Mouse (Mus musculus): ENCODE measurements at regions not wholly inside any gene's neighbourhood (a gene's known extent, or its start where the extent isn't known, plus 50 kb on each side); places are given as distances from the start of the nearest gene placed in this dataset.

GRCm38 (mm10) chr13:78640340-78640739 lies 440.8 kb upstream of the Nr2f1 start:
- H3K36me3 ChIP-seq (ENCODE audit: control insufficient read depth, insufficient read depth, low read length) = no peaks in the 10 kb centered on the region
- TF ChIP-seq POLR2A (IDR thresholded peaks at IDR 0.05; ENCODE audit: low read depth, low read length) (no peak), CTCF (conservative IDR thresholded peaks at IDR 0.05; ENCODE audit: insufficient read depth, insufficient read length, low read depth, low read length) (no peak)

GRCm38 (mm10) chr13:78638462-78638861 lies 438.9 kb upstream of the Nr2f1 start:
- H3K36me3 ChIP-seq (ENCODE audit: control insufficient read depth, insufficient read depth, low read length) = no peaks in the 10 kb centered on the region
- 91% methylated on average over 5 of the region's 5 CpGs for WGBS
- H3K4me3 ChIP-seq (ENCODE audit: insufficient read depth, low read depth, low read length) = no peak overlapping the region
- TF ChIP-seq CTCF (conservative IDR thresholded peaks at IDR 0.05; ENCODE audit: insufficient read depth, insufficient read length, low read depth, low read length) (no peak), POLR2A (IDR thresholded peaks at IDR 0.05; ENCODE audit: low read depth, low read length) (no peak)
- H3K27ac ChIP-seq (ENCODE audit: insufficient read depth, low read depth, low read length) = no peak overlapping the region
- no peaks in the 10 kb centered on the region for H3K4me1 ChIP-seq (ENCODE audit: control insufficient read depth, insufficient read depth, low read length)
- H3K27me3 ChIP-seq (replicated peaks; ENCODE audit: control insufficient read depth, insufficient read depth, low read length) = no peaks in the 10 kb centered on the region
- DNase-seq = no peak

More at GRCm38 (mm10) chr13:78640340-78640739, 440.8 kb upstream of the Nr2f1 start:
- 77% methylated on average over 1 of the region's 1 CpGs for WGBS
- Histone ChIP-seq H3K27ac (ENCODE audit: insufficient read depth, low read depth, low read length) (no peak overlapping the region), H3K4me3 (ENCODE audit: insufficient read depth, low read depth, low read length) (no peak overlapping the region), H3K27me3 (replicated peaks; ENCODE audit: control insufficient read depth, insufficient read depth, low read length) (no peaks in the 10 kb centered on the region), H3K4me1 (ENCODE audit: control insufficient read depth, insufficient read depth, low read length) (no peaks in the 10 kb centered on the region)
- DNase-seq = no peak

GRCm38 (mm10) chr13:78631609-78632008 lies 432.1 kb upstream of the Nr2f1 start:
- no peak overlapping the region for H3K4me3 ChIP-seq (ENCODE audit: insufficient read depth, low read depth, low read length)
- H3K36me3 ChIP-seq (ENCODE audit: control insufficient read depth, insufficient read depth, low read length) = no peaks in the 10 kb centered on the region
- TF ChIP-seq CTCF (conservative IDR thresholded peaks at IDR 0.05; ENCODE audit: insufficient read depth, insufficient read length, low read depth, low read length) (no peak), POLR2A (IDR thresholded peaks at IDR 0.05; ENCODE audit: low read depth, low read length) (no peak)
- no peak for DNase-seq
- 94% methylated on average over 2 of the region's 2 CpGs for WGBS
- no peak overlapping the region for H3K27ac ChIP-seq (ENCODE audit: insufficient read depth, low read depth, low read length)
- no peaks in the 10 kb centered on the region for H3K4me1 ChIP-seq (ENCODE audit: control insufficient read depth, insufficient read depth, low read length)
- no peaks in the 10 kb centered on the region for H3K27me3 ChIP-seq (replicated peaks; ENCODE audit: control insufficient read depth, insufficient read depth, low read length)

GRCm38 (mm10) chr13:78629041-78629727 lies 429.6 kb upstream of the Nr2f1 start:
- no peaks in the 10 kb centered on the region for H3K36me3 ChIP-seq (ENCODE audit: control insufficient read depth, insufficient read depth, low read length)
- H3K27ac ChIP-seq (ENCODE audit: insufficient read depth, low read depth, low read length) = no peak overlapping the region
- H3K27me3 ChIP-seq (replicated peaks; ENCODE audit: control insufficient read depth, insufficient read depth, low read length) = no peaks in the 10 kb centered on the region
- TF ChIP-seq POLR2A (IDR thresholded peaks at IDR 0.05; ENCODE audit: low read depth, low read length) (no peak), CTCF (conservative IDR thresholded peaks at IDR 0.05; ENCODE audit: insufficient read depth, insufficient read length, low read depth, low read length) (no peak)
- H3K4me3 ChIP-seq (ENCODE audit: insufficient read depth, low read depth, low read length) = no peak overlapping the region
- WGBS = 57% methylated on average over 10 of the region's 10 CpGs
- no peaks in the 10 kb centered on the region for H3K4me1 ChIP-seq (ENCODE audit: control insufficient read depth, insufficient read depth, low read length)
- no peak for DNase-seq

GRCm38 (mm10) chr13:78623652-78624051 lies 424.1 kb upstream of the Nr2f1 start:
- Histone ChIP-seq H3K27ac (ENCODE audit: insufficient read depth, low read depth, low read length) (no peak overlapping the region), H3K36me3 (ENCODE audit: control insufficient read depth, insufficient read depth, low read length) (no peaks in the 10 kb centered on the region), H3K4me3 (ENCODE audit: insufficient read depth, low read depth, low read length) (no peak overlapping the region), H3K27me3 (replicated peaks; ENCODE audit: control insufficient read depth, insufficient read depth, low read length) (no peaks in the 10 kb centered on the region), H3K4me1 (ENCODE audit: control insufficient read depth, insufficient read depth, low read length) (no peaks in the 10 kb centered on the region)
- WGBS = 74% methylated on average over 2 of the region's 2 CpGs
- DNase-seq = no peak
- TF ChIP-seq CTCF (conservative IDR thresholded peaks at IDR 0.05; ENCODE audit: insufficient read depth, insufficient read length, low read depth, low read length) (no peak), POLR2A (IDR thresholded peaks at IDR 0.05; ENCODE audit: low read depth, low read length) (no peak)

- Histone ChIP-seq H3K27ac (ENCODE audit: insufficient read depth, low read depth, low read length) (no peak overlapping the region), H3K4me3 (ENCODE audit: insufficient read depth, low read depth, low read length) (no peak overlapping the region), H3K36me3 (ENCODE audit: control insufficient read depth, insufficient read depth, low read length) (no peaks in the 10 kb centered on the region), H3K27me3 (replicated peaks; ENCODE audit: control insufficient read depth, insufficient read depth, low read length) (no peaks in the 10 kb centered on the region), H3K4me1 (ENCODE audit: control insufficient read depth, insufficient read depth, low read length) (no peaks in the 10 kb centered on the region)
- 91% methylated on average over 1 of the region's 1 CpGs for WGBS
- DNase-seq = no peak
- no peak for TF ChIP-seq CTCF (conservative IDR thresholded peaks at IDR 0.05; ENCODE audit: insufficient read depth, insufficient read length, low read depth, low read length)
- no peak for TF ChIP-seq POLR2A (IDR thresholded peaks at IDR 0.05; ENCODE audit: low read depth, low read length)
These were observed 403.3 kb upstream of the Nr2f1 start for GRCm38 (mm10) chr13:78602861-78603211.

- TF ChIP-seq CTCF (conservative IDR thresholded peaks at IDR 0.05; ENCODE audit: insufficient read depth, insufficient read length, low read depth, low read length) (no peak), POLR2A (IDR thresholded peaks at IDR 0.05; ENCODE audit: low read depth, low read length) (no peak)
- H3K4me1 ChIP-seq (ENCODE audit: control insufficient read depth, insufficient read depth, low read length) = no peaks in the 10 kb centered on the region
- H3K4me3 ChIP-seq (ENCODE audit: insufficient read depth, low read depth, low read length) = no peak overlapping the region
- DNase-seq = no peak
- no peaks in the 10 kb centered on the region for H3K36me3 ChIP-seq (ENCODE audit: control insufficient read depth, insufficient read depth, low read length)
- WGBS = 82% methylated on average over 6 of the region's 6 CpGs
- no peak overlapping the region for H3K27ac ChIP-seq (ENCODE audit: insufficient read depth, low read depth, low read length)
- no peaks in the 10 kb centered on the region for H3K27me3 ChIP-seq (replicated peaks; ENCODE audit: control insufficient read depth, insufficient read depth, low read length)
These were observed 402.8 kb upstream of the Nr2f1 start for GRCm38 (mm10) chr13:78602211-78602860.
